Mouse (Mus musculus) E14TG2a.4 (cell line): ENCODE measurements around the gene Mief1.

ENCODE experiments used
- CTCF ChIP-seq: conservative IDR thresholded peaks from 2 replicates; pipeline ENCODE4 v1.5.1; 2014; ENCODE audit warnings: low read length
- POU5F1 ChIP-seq: IDR thresholded peaks from 2 replicates; pipeline ENCODE4 v1.6.1; 2014; ENCODE audit warnings: low read length, borderline replicate concordance

GRCm38 (mm10) chr15:80253530-80253929 is 19.7 kb downstream of the Mief1 start:
- no peak for TF ChIP-seq CTCF
- no peak for TF ChIP-seq POU5F1
